Mouse (Mus musculus) embryonic facial prominence, embryonic 10.5 days (tissue): ENCODE measurements around the gene Atg101. TPM values are rescaled to one million over a fixed set of nuclear protein-coding genes. Genes with fewer than 3 reads are reported as not detected.

Source experiments
- DNase-seq: peaks from one replicate; pipeline ENCODE4 v3.0.0-alpha.2; 2017; ENCODE audit warnings: low spot score
- H3K27ac ChIP-seq: fragments of 300-500 bp; sonication (generic); replicated peaks from 2 replicates; pipeline ENCODE4 v1.5.1; 2016; ENCODE audit warnings: mild to moderate bottlenecking
- H3K27me3 ChIP-seq: fragments of 300-500 bp; sonication (generic); replicated peaks from 2 replicates; pipeline ENCODE4 v1.6.1; 2016; ENCODE audit warnings: low read depth, mild to moderate bottlenecking; ENCODE audit not compliant: poor library complexity, severe bottlenecking
- H3K36me3 ChIP-seq: fragments of 300-500 bp; sonication (generic); replicated peaks from 2 replicates; pipeline ENCODE4 v1.6.1; 2016; ENCODE audit warnings: mild to moderate bottlenecking, moderate library complexity
- H3K4me1 ChIP-seq: fragments of 300-500 bp; sonication (generic); 2 replicates; pipeline ENCODE4 v1.6.1; 2016
- H3K4me3 ChIP-seq: fragments of 300-500 bp; sonication (generic); 2 replicates; pipeline ENCODE4 v1.5.1; 2016; ENCODE audit warnings: mild to moderate bottlenecking, moderate library complexity
- H3K9me3 ChIP-seq: fragments of 300-500 bp; sonication (generic); 2 replicates; pipeline ENCODE4 v1.6.1; 2016; ENCODE audit warnings: mild to moderate bottlenecking
- whole genome bisulfite sequencing: fragments of 180-500 bp; shearing (Covaris S2); methylation state at CpG from one replicate; pipeline ENCODE4 v1.1.7; 2016; 5-methylcytosine and 5-hydroxymethylcytosine counted together
- polyA plus RNA-seq: library from polyadenylated mRNA; unstranded; fragments of >200 nt; fragmentation: Nextera tagmentation; extraction: Ambion mirVana; gene quantifications from 2 replicates; pipeline ENCODE4 v1.2.1, GENCODE M21; 2016

The Atg101 gene
- polyA plus RNA-seq, 1 experiment from 2014 or later = 91.5 TPM

DNA sequence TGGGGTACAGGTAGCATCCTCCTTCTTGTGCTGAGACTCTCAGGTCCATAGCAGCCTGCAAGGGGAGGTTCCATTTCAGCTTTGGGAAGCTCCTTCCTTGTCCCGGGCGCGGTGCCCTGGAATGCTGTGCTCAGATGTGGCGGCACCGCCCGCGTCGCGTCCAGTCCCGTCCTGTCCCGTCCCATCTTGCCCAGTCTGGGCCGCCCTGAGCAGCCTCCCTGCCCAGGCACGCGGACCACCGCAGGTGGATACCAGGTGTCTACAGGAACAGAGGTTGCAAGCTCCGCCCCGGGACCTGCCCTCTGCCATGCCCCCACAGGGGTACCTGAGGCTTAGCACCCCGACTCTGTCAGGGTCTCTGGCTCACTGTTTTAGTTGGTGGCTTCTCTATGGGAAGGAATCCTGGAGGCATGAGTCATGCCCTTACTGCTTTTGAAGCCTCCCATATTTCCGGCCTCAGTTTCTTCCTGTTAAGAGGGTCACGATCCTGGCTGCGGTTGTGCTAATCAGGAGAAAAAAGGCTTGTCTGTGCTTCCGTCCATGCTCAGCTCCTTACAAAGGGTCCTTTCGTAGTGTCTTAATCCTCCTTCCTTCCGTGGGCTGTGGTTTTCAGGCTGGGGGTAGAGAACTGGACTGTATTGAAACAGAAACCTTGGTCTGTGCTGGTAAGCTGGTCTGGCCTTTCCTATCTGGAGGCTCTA, 52.6 kb downstream of the Atg101 start:
- peak; percentile 50 for DNase-seq
- Histone ChIP-seq H3K27ac (peak overlapping the region; percentile 63; the same call in 1 of the 2 replicates), H3K27me3 (no peaks in the 10 kb centered on the region; the same call in 1 of the 2 replicates), H3K9me3 (no peaks in the 10 kb centered on the region), H3K36me3 (no peaks in the 10 kb centered on the region), H3K4me1 (peaks cover 37% of the 10 kb centered on the region), H3K4me3 (no peak overlapping the region)
- WGBS = 39% methylated on average over 24 of the region's 24 CpGs

DNA sequence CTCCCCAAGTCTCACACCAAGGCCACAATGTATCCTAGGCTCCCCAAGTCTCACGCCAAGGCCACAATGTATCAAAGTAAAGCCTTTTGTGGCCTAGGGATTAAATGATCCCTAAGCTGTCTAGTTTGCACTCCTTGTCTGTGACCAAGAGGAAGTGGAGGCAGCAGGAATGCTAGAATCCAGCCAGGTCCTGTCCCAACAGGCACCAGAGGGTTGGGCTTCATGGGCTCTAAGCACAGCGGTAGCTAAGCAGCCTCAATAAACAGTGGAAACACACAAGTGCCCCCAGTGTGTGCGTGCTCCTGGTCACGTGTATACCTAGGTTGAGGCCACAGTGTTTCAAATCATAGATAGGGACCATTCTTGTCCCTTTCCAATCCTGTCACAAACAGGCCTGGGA, 54.3 kb downstream of the Atg101 start:
- 81% methylated on average over 4 of the region's 4 CpGs for WGBS

DNA sequence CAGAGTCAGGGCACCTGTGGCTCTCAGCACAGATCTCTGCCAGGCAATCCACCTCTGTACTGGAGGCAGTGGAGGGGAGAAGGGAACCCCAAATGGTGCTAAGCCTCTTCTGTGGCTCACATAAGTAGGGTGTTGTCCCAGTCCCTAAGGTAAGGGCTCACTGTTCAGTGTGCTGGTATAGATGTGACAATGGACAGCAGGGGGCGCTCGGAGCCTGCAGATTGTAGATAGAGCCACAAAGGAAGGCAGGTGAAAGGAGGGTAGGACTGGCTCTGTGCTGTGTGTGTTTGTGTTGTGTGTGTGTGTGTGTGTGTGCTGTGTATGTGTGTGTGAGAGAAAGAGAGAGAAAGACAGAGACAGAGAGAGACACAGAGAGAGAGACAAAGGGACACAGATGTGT, 55.5 kb downstream of the Atg101 start:
- Histone ChIP-seq H3K4me1 (peaks cover 28% of the 10 kb centered on the region), H3K4me3 (no peak overlapping the region), H3K36me3 (no peaks in the 10 kb centered on the region), H3K27me3 (no peaks in the 10 kb centered on the region; the same call in 1 of the 2 replicates), H3K27ac (no peak overlapping the region), H3K9me3 (no peaks in the 10 kb centered on the region)
- peak; percentile 89 for DNase-seq
- WGBS = 0% methylated on average over 2 of the region's 2 CpGs

More for the DNA sequence above, 54.3 kb downstream of the Atg101 start:
- H3K27ac ChIP-seq = peak overlapping the region; percentile 27
- no peaks in the 10 kb centered on the region for H3K36me3 ChIP-seq
- H3K4me3 ChIP-seq = no peak overlapping the region
- DNase-seq = no peak
- peaks cover 28% of the 10 kb centered on the region for H3K4me1 ChIP-seq
- H3K9me3 ChIP-seq = no peaks in the 10 kb centered on the region
- no peaks in the 10 kb centered on the region; the same call in 1 of the 2 replicates for H3K27me3 ChIP-seq

Other genes with a start within 250 kb of the Atg101 start
- gene Gm47841, start 236.9 kb upstream of the Atg101 start, polyA plus RNA-seq = not detected in 2 replicates
- 1.2 and 1.7 TPM in 2 replicates for gene Fignl2, start 205.7 kb upstream of the Atg101 start, polyA plus RNA-seq
- 0.10 TPM in 1 of 2 replicates, not detected in the other for gene Ankrd33, start 168.5 kb upstream of the Atg101 start, polyA plus RNA-seq
- gene Acvrl1, start 155.8 kb upstream of the Atg101 start, polyA plus RNA-seq = 10.3 and 10.6 TPM in 2 replicates
- 5.5 and 6.2 TPM in 2 replicates for gene Acvr1b, start 110.2 kb upstream of the Atg101 start, polyA plus RNA-seq
- gene Grasp, start 60.1 kb upstream of the Atg101 start, polyA plus RNA-seq = 5.3 and 6.7 TPM in 2 replicates
- 4.7 and 5.3 TPM in 2 replicates for gene Nr4a1, start 30.0 kb upstream of the Atg101 start, polyA plus RNA-seq
- gene 6030408B16Rik, start 8.9 kb downstream of the Atg101 start, polyA plus RNA-seq = 0.59 and 0.71 TPM in 2 replicates
- gene Krt80, start 85.9 kb downstream of the Atg101 start, polyA plus RNA-seq = 0.04 and 0.16 TPM in 2 replicates
- gene Krt7, start 126.8 kb downstream of the Atg101 start, polyA plus RNA-seq = 16.2 and 17.4 TPM in 2 replicates
- gene Krt87, start 154.5 kb downstream of the Atg101 start, polyA plus RNA-seq = 0.12 TPM in 1 of 2 replicates, not detected in the other
- gene Krt88, start 163.5 kb downstream of the Atg101 start, polyA plus RNA-seq = not detected in 2 replicates
- gene Krt81, start 179.5 kb downstream of the Atg101 start, polyA plus RNA-seq = not detected in 2 replicates
- not detected in 2 replicates for gene Krt86, start 189.2 kb downstream of the Atg101 start, polyA plus RNA-seq
- gene Krt83, start 207.2 kb downstream of the Atg101 start, polyA plus RNA-seq = not detected in 2 replicates
- gene Gm49425, start 233.0 kb downstream of the Atg101 start, polyA plus RNA-seq = not detected in 2 replicates
- gene Krt84, start 248.5 kb downstream of the Atg101 start, polyA plus RNA-seq = not detected in 2 replicates